Mouse (Mus musculus) MEL-GATA-1-ER (cell line): ENCODE data around the gene Dapk2.

ENCODE experiments used
- DNase-seq: peaks from one replicate; pipeline ENCODE4 v3.0.0-alpha.2; 2012; ENCODE audit warnings: low read depth; ENCODE audit errors: extremely low read depth

Gene Dapk2

GRCm38 (mm10) chr9:66157958-66158830 lies at the start of gene Dapk2:
Dapk2 (plus strand) TSS chr9:66158223.
- peak; percentile 29 for DNase-seq

GRCm38 (mm10) chr9:66109574-66109973 lies 48.4 kb upstream of the Dapk2 start:
- no peak for DNase-seq

- no peak for DNase-seq
Measured at GRCm38 (mm10) chr9:66110126-66110525, 47.9 kb upstream of the Dapk2 start.

GRCm38 (mm10) chr9:66110611-66111379 lies 47.2 kb upstream of the Dapk2 start:
- DNase-seq: no peak

GRCm38 (mm10) chr9:66114341-66114740 lies 43.7 kb upstream of the Dapk2 start:
- no peak for DNase-seq

GRCm38 (mm10) chr9:66116890-66117289 lies 41.1 kb upstream of the Dapk2 start:
- no peak for DNase-seq

GRCm38 (mm10) chr9:66119498-66119897 lies 38.5 kb upstream of the Dapk2 start:
- no peak for DNase-seq

- peak; percentile 16 for DNase-seq
Measured at GRCm38 (mm10) chr9:66120106-66120505, 37.9 kb upstream of the Dapk2 start.

GRCm38 (mm10) chr9:66120945-66121344 lies 37.1 kb upstream of the Dapk2 start:
- DNase-seq: no peak

- no peak for DNase-seq
Measured at GRCm38 (mm10) chr9:66121421-66121820, 36.6 kb upstream of the Dapk2 start.

- DNase-seq: no peak
Measured at GRCm38 (mm10) chr9:66123648-66124047, 34.4 kb upstream of the Dapk2 start.

- peak; percentile 40 for DNase-seq
Measured at GRCm38 (mm10) chr9:66124111-66124531, 33.9 kb upstream of the Dapk2 start.

- DNase-seq: peak; percentile 96
Measured at GRCm38 (mm10) chr9:66124681-66125542, 33.1 kb upstream of the Dapk2 start.

GRCm38 (mm10) chr9:66125543-66126455 lies 32.2 kb upstream of the Dapk2 start:
- DNase-seq: peak; percentile 31

GRCm38 (mm10) chr9:66126456-66127192 lies 31.4 kb upstream of the Dapk2 start, which contains the start of the genes Snx1 and Ciao2a:
Snx1 (minus strand) TSS chr9:66126587.
Ciao2a (plus strand) TSS chr9:66126611.
- peak; percentile 100 for DNase-seq

GRCm38 (mm10) chr9:66127193-66127546 lies 30.9 kb upstream of the Dapk2 start:
- DNase-seq: no peak

GRCm38 (mm10) chr9:66127884-66128283 lies 30.1 kb upstream of the Dapk2 start:
- DNase-seq: no peak

- peak; percentile 60 for DNase-seq
Measured at GRCm38 (mm10) chr9:66131466-66131865, 26.6 kb upstream of the Dapk2 start.

GRCm38 (mm10) chr9:66135967-66136366 lies 22.1 kb upstream of the Dapk2 start:
- DNase-seq: peak; percentile 16

GRCm38 (mm10) chr9:66138193-66138592 lies 19.8 kb upstream of the Dapk2 start:
- DNase-seq: no peak
